Mouse (Mus musculus) R1 (cell line): ENCODE data around the gene 4930568D16Rik.
A peak's percentile ranks its signal among the peaks of the same experiment; 100 is the strongest.

Source experiments
- DNase-seq: peaks from one replicate; pipeline ENCODE4 v3.0.0-alpha.2; 2018; ENCODE audit warnings: low read depth, low spot score

4930568D16Rik gene

DNA sequence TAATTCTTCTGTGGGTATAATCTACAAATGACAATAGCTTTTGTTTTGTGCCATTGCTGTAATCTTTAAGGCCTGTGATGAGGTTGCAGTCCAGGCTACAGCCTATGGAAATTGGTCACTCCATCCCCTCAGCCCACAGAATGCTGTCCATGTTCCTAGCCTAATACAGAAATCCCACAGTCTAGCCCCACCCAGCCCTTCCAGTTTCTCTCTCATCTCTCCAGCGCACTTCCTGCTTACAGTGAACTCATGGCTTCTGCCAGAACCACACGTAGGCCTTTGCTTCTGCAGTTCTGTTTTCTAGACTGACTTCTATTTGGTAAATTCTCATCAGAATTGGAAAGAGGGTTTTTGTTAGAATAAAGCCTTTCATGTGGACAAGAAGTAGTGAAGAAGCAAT, 21.5 kb downstream of the 4930568D16Rik start:
- no peak for DNase-seq

DNA sequence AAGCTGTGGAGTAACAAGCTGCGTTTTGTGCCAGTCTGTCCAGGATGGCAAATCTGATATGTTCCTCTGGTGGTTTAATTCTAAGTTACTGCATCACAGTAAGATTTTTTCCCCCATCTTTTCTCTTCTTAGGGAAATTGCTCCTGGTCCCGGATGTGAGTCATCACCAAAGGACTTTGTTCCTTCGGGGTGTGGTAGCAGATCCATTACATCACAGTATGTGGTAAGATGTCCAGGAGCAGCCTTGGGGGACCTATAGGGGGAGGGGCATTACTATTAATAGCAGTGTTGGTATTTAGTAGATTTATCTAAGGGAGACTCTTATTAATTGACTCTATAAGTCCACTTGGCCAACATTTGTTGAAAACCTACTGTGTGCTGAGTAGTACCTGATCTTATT, 24.9 kb downstream of the 4930568D16Rik start:
- peak; percentile 52 for DNase-seq

DNA sequence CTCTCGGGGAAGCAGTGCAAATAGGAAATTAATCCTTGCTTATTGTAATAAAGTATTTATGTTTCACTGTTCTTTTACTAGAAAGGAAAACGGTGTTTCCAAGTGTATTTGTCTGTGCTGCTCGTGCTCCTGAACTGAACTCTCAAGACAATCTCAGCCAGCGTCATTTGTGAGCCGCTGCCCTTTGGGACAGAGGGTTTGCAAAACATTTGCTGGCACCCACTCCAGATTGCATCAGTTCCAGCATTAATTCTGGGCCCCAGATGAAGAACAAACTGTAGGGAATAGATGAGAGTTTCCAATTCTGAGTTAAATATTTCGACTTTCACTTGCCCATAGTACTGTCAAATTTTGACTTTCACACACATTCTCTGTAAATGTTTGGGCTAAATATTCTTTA, 28.8 kb downstream of the 4930568D16Rik start:
- no peak for DNase-seq

DNA sequence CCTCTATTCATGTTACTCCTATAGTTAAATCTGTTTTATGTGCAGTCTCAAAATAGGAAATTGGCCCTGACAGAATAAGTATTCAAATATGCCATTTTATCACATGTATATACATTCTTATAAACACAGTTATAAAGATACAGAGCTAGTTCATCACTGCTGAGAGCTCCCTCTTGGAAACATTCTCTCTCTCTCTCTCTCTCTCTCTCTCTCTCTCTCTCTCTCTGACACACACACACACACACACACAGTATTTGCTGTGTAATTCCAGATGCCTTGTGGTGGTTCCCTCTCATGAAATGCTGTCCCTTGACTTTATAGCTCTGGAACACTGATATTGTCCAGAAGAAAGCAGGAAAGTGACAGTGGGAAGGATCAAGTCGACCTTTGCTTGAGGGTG, 29.5 kb downstream of the 4930568D16Rik start:
- no peak for DNase-seq

DNA sequence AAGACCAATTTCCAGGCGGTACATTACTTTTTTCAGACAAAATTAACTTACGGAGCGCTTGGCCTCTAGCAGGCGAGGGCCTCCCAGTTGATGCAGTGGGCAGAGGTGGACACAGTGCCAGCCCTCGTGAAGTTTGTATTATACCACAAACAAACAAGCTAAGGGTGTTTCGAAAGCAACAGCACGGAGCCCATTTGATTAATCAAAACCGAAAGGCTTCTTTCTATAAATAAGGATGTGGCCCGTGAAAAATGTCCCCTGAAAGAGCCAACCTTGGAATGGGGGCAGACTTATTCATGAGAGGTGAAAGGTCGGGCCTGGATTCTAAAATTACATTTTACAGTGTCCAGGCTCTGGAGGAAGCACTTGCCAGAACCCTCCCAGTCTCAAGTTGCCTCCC, 30.1 kb downstream of the 4930568D16Rik start:
- no peak for DNase-seq

DNA sequence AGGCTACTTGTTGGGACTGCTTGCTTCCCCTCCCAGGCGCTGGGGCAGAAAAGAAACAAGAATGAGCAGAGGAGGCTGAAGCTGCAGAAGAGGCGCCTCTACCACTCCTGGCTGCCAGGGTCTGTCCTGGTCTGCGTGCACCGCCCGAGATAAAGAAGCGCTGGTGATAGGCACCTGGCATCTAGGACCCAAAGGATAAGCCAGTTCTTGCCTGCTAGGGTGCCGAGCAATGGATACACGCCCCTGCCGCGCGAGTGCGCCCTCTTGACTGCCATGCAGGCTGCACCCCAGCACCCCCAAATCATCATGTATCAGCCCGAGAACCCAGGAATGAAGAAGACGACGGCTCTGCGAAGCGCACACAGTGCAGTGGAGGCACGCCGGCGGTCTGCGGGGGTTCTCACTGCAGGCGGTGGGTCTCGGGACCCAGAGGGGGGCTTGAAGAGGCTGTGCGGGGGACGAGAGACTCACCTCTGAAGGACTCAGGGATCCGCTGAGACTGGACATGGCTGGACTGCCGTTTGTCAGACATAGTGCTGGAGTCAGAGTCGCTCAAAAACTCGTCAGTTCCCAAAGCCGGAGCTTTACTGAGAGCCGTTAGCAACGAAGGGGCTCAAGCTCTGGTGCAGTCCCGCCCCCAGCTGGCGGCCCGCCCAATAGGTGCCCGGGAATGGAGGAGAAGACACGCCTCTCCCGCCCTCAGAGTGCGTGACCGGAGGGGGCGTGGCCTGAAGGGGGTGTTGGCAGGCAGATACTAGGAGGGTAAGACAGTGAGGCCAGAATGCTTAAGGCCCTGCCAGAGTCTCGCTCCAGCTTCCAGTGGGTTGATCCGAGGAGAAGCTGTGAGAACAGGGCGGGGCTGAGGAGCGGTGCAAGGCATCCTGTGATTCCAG, 30.9 kb downstream of the 4930568D16Rik start, which contains the start of gene Stom:
Gene Stom, minus strand, starts transcription at position 589 of the 893 bp plus-strand sequence.
- peak; percentile 99 for DNase-seq

DNA sequence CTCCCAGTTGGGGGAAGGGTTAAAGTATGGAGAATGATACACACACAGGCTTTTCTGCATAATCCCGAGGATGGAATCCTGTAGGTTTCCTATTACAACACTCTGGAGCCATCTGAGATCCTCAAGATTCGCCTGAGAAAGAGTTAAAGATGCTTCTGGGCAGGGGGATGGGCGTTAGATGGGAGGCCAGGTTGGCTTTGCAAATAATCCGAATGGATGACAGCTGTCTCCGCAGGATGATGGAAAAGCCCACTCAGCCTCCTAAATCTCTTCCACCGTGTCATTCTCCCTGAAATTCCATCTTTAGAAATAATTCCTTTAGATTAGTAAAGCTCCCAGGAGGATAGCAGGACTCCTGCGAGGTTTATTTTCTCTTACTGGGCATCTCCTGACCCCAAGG, 31.9 kb downstream of the 4930568D16Rik start:
- DNase-seq = no peak

DNA sequence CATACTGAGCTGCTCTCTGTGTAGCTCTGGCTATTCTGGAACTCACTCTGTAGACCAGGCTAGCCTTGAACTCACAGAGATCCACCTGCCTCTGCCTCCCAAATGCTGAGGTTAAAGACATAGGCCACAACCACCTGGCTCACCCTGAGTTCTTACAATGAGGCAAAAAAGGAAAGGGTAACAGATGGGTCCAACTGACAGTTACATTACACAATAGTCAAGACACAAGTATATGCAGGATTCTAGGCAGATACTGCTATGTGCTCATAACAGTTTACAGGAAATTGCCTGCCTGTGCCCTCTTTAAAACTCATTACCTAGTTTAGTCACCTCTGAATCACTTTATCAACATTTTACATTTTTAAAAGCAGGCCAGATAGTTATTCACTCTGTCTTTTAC, 33.9 kb downstream of the 4930568D16Rik start:
- DNase-seq = no peak

DNA sequence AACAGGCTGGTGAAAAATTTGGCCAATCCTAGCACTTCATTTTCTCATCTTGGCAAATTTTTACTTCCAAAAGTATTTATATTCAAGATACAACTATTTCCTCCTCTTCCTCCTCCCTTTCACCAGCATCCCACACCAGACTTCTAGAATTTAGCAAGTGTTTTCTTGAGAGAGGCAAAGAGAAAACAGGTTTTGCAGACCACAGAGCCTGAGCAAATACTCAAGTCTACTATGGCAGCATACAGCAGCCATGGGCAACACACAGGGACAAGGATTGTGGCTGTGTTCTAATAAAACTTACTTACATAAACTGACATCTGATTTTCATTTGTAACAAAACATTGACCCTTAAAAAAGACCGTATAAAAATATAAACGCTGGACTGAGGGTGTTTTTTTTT, 36.3 kb downstream of the 4930568D16Rik start:
- no peak for DNase-seq

DNA sequence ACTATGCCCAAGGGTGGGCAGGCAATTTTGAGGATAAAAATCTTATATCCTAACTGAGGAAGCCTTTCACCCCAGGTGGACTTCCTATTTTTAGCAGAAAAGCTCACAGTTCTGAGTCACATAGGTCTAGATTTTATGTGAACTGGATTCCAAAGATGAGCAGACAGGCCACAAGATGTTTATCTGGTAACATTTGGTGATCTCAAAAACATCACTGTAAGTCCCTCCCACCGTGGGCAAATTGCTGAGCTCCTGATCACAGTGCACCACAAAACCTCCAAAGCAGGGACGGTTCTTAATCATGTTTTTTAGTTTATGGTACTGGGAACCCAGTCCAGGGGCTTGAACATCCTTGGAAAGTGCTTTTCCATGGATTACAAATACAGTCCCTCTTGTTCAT, 38.5 kb downstream of the 4930568D16Rik start:
- no peak for DNase-seq

DNA sequence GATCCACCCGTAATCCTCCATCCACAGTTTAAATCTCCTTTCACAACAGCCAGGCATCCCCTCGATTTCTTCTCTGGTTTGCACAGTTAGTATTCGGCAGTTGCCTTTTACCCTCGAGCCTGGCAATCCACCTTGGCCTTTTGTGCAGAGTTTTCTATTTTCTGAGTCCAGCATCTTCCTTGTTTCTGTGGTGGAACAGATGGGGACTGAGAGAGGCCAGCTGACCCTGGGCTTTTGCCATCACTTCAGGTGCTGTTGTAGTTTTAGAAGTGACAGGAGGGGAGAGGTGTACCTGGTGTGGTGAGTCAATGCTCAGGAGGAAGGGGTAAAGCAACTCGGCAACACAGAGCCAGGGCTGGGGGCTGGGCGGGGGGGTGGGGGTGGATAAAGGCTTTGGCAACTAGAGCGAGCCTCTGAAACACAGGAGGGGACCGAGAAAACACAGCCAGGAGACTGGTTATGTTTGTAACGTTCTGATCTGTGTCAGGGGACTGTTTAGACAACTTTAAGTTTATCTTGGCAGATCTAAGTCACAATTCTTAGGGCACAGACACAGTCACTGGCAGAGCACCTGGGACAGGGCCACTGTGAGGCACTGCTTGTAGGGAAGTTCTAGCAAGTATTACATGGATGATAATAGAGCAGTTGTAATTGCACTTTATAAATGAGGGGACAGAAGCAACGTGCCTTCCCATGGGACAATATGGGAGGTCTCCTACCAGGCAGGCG, 39.3 kb downstream of the 4930568D16Rik start:
- DNase-seq = no peak

DNA sequence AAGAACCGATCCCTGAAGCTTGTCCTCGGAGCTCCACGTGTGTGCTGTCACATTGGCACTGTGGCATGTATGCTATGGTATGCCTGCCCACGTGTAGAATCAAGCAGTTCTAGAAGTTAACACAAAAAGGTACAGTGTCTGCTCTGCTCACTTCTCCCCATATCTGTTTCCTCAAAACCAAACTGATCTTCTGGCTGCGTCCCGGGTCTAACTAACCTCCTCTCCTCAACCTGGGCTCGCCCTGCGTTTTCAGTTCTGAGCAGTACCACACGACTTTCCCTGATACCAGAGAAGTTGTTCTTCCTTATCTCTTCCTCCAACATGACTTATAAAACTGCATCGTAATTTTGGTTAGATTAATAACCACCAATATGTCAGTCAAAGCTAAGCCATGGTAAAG, 39.9 kb downstream of the 4930568D16Rik start:
- no peak for DNase-seq

DNA sequence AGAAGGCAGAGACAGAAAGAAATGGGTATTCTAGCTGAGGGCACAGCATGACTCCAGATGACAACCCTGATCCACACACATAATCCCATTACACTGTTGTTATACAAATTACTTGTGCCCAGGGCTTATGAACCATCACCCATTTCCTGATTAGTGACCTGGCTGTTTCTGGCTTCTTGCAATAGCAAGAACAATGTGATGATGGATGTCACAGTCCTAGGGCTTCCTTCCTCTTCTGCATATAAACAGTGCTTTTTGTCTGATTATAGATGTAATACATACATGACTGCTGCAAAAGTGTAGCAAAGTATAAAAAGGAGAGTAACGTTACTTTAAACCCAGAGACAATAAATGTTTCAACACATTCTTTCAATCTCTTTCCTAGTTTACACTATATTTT, 40.6 kb downstream of the 4930568D16Rik start:
- no peak for DNase-seq

DNA sequence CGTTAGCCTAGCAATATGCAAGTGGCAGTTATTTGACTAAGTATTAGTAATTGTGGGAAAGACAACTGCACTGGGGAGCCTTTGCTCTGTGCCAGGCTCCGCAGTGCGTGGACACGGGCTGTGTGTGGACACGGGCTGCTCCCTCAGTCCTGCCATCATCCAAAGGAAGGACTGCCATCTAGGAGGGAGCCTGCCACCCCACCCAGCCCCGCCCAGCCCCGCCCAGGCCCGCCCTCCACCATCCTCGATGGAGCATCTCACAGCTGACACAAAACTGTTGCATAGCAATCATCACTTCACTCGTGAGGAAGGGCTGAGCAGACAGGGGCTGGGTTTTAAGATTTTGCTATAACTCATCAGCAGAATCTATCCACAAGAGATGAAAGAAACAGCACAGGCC, 41.6 kb downstream of the 4930568D16Rik start:
- no peak for DNase-seq

DNA sequence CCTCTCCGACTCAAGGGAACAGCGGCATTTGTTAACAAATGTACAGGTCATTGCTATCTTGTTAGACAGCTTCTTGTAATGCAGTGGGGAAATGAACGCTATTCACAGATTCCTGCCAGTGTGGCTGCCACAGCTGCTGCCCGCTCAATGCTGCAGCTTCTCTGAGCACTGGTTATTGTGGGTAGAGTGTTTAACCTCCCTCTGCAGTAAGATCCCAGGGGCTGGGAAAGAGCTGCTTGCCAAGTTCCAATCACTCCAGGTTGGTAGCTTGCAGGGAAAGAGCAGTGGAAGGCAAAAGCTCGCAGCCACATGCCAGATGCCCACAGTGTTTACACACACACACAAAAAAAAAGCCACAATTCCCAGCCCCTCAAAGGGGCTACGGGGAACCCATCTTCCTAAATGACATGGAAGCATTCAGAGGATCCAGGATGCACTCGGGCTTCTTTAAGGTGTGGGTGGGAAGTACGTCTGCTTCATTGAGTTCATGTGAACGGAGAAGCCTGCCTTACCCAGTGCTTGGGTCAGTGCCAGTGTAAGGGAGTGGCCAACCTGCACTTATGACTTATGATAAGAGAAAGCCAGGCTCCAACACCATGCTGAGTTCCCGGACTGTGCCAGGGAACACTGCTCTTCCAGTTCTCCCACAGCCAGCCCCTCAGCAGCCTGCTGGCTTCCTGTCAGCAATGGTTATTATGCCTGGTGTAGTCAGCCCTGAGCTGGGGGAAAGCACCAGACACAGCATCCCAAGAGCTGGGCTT, 44.9 kb downstream of the 4930568D16Rik start:
- no peak for DNase-seq

DNA sequence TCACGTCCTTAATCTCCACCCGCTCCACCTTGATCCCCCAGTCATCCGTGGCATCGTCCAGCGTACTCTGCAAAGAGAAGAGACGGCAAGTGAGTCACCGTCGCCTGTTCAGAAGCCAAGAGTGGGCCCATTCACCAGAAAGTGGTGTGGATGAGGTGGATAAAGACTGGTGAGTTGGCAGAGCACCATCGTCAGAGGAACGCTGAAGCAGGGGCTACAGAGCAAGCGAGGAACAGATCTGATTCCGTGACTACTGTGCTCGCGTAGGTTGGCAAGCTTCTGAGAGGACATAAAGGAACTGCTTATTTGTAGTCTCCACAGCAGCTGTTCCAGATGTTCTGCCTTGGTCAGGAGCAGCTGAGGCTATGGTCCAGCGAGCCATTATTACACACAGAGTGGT, 47.1 kb downstream of the 4930568D16Rik start:
- no peak for DNase-seq

DNA sequence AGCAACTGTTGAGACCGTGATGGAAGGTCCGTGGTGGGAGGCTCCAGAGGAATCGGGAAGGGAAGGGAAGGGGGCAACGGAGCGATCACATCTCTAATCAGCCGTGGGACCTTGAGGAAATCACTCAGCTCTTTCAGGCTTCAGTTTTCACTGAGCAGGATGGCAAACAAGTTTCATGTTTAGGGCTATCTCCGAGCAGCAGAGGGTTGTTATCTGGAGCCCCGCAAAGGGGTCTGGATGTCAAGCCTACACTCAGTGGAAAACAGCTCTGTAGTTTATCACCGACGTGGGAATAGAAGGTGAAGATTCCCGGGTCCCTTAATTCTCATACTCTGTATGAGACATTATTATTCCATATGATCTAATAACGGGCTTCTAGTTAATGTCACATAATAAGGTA, 49.1 kb downstream of the 4930568D16Rik start:
- no peak for DNase-seq

DNA sequence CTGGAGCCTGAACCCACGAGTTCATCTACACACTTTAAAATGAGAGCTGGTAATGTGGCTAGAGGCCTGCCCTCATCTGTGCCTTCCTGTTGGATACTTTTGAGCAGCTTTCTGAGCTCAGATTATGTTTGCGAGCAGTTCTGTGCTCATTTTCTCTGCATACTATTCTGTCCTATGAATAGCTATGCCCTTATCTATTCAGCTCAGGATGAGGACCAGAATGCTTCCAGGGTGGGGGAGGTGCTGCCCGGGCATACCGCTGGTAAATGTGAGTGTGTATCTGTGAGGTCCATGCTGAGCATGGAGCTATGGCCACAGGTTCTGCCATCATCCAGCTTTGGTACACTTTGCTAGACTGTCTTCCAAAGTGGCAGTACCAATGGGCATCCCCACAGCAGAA, 49.9 kb downstream of the 4930568D16Rik start:
- no peak for DNase-seq

DNA sequence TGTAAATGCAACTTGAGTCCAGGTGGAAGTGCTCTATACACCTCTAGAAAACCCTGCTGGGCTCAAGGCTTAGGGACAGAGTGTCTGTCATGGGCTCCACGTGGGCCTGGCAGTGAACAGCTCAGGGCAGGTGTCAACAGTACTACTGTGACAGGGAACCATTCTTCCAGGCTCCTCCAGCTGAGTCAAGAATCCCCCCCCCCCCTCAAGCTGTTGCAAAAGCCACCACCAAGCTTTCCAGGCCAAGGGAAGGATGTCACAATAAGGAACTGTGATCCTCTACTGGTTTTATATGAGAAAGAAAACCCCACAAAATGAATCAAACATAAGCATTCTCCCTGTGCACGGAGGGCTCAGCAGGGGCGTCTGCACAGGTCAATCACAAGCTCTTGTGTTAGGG, 53.2 kb downstream of the 4930568D16Rik start:
- no peak for DNase-seq

DNA sequence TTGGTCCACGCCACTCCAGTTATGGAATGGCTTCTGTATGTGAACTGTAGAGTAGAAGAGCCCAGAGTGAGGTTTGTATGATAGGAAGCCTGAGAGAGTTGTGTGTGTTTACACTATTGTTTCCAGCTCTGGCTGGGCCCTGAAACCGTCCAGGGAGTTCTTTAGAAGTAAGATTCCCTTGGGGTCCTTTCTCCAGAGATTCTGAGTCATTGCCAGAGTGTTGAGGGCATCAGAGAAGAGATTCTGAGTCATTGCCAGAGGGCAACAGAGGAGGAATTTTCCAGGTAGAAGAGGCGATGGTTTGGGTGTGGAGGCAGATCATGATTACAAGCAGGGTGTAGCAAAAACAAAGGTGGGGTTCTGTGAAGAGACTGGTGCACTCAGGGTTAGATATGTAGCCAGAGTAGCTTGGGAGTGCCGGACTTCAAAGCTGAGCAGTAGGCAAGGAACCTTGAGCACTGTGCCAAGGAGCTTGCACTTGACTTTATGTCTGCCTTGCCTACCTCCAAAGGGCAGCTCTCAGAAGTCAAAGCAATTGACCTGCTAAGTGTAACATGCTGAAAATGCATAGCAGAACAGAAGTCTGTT, 57.5 kb downstream of the 4930568D16Rik start:
- DNase-seq = no peak

DNA sequence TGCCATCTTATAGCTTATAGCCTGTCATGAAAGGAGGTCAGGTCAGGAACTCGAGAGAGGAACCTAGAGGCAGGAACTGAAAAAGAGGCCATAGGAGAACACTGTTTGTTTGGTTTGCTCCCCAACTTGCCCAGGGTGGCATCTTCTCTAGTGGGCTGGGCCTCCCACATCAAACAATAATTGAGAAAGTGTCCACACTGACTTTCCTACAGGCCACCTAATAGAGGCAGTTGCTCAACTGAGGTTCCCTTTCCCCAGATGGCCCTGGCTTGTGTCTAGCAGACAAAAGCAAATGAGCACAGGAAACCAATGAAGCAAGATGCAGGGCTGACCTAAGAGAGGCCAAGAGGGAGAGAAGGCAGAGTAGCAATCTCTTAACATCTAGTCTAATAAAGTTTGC, 59.4 kb downstream of the 4930568D16Rik start:
- DNase-seq = no peak
